10 mouse cellular contexts compared by ENCODE assay signal in genomic region chr8:52571166-52571832, GRCm38 (mm10).
DNase-seq lines count a peak whose midpoint lies in the region; ATAC-seq lines count a peak whose summit lies in the region.
"Had no signal": no experiment of that assay in that cellular context is flagged by ENCODE, and none has a peak within 500 bp of the region (broad histone marks: within the 10 kb centered on the region; RNA-seq: fewer than 3 reads in every experiment).

No protein-coding gene starts in this region.

- no peaks in the 10 kb centered on the region for H3K27me3 ChIP-seq in hindbrain, embryonic 14.5 days (ENCODE audit: control insufficient read depth, insufficient read depth, low read length)
- H3K27me3 ChIP-seq in hindbrain, embryonic 12.5 days: no peaks in the 10 kb centered on the region
- H3K27me3 ChIP-seq in embryonic facial prominence, embryonic 10.5 days (replicated peaks; ENCODE audit: low read depth, poor library complexity, severe bottlenecking): no peaks in the 10 kb centered on the region
- H3K27me3 ChIP-seq in neural tube, embryonic 15.5 days (replicated peaks): no peaks in the 10 kb centered on the region
- H3K27me3 ChIP-seq: embryonic facial prominence, embryonic 15.5 days had no signal

- peak; percentile 51 for DNase-seq in hindbrain, embryonic 14.5 days (ENCODE audit: low spot score)
- peak; percentile 93 to 98 for DNase-seq in cerebellum, postnatal 36 days
- peak; percentile 12 to 61 for DNase-seq in layer of hippocampus, postnatal 25 days (ENCODE audit: extremely low spot score in 1 of 2, low spot score in 1 of 2)
- peak; percentile 30 for DNase-seq in right cerebral cortex, postnatal 14 days
- DNase-seq in embryonic facial prominence, embryonic 10.5 days (ENCODE audit: low spot score): no peak
- no peak for DNase-seq in spleen, postnatal 14 days (ENCODE audit: low spot score in 2 of 2)

- no peak for ATAC-seq in hindbrain, embryonic 14.5 days (ENCODE audit: low FRiP score)
- no peak for ATAC-seq in hindbrain, embryonic 12.5 days (ENCODE audit: low FRiP score)
- ATAC-seq in neural tube, embryonic 15.5 days (ENCODE audit: low FRiP score): no peak
- ATAC-seq: inflammation-experienced regulatory T-cells, adult 6 months had no signal

- WGBS in hindbrain, embryonic 14.5 days: 73% methylated on average over 6 of the region's 6 CpGs
- WGBS in hindbrain, embryonic 12.5 days: 83% methylated on average over 6 of the region's 6 CpGs
- WGBS in embryonic facial prominence, embryonic 10.5 days: 86% methylated on average over 6 of the region's 6 CpGs
- WGBS in neural tube, embryonic 15.5 days: 82% methylated on average over 6 of the region's 6 CpGs

- H3K4me3 ChIP-seq in hindbrain, embryonic 14.5 days (replicated peaks; ENCODE audit: low read length): no peak overlapping the region
- H3K4me3 ChIP-seq in hindbrain, embryonic 12.5 days: no peak overlapping the region
- no peak overlapping the region for H3K4me3 ChIP-seq in embryonic facial prominence, embryonic 10.5 days
- no peak overlapping the region for H3K4me3 ChIP-seq in neural tube, embryonic 15.5 days (replicated peaks)
- H3K4me3 ChIP-seq: embryonic facial prominence, embryonic 15.5 days had no signal

- no peak overlapping the region for H3K27ac ChIP-seq in hindbrain, embryonic 14.5 days
- H3K27ac ChIP-seq in hindbrain, embryonic 12.5 days: no peak overlapping the region
- no peak overlapping the region for H3K27ac ChIP-seq in embryonic facial prominence, embryonic 10.5 days (replicated peaks)
- H3K27ac ChIP-seq in neural tube, embryonic 15.5 days (replicated peaks): no peak overlapping the region
- H3K27ac ChIP-seq: embryonic facial prominence, embryonic 15.5 days had no signal

- no peaks in the 10 kb centered on the region for H3K36me3 ChIP-seq in hindbrain, embryonic 14.5 days (replicated peaks; ENCODE audit: control insufficient read depth, insufficient read depth)
- H3K36me3 ChIP-seq in hindbrain, embryonic 12.5 days: no peaks in the 10 kb centered on the region
- H3K36me3 ChIP-seq in embryonic facial prominence, embryonic 10.5 days (replicated peaks): no peaks in the 10 kb centered on the region
- H3K36me3 ChIP-seq in neural tube, embryonic 15.5 days: no peaks in the 10 kb centered on the region
- H3K36me3 ChIP-seq: embryonic facial prominence, embryonic 15.5 days had no signal

- no peaks in the 10 kb centered on the region for H3K4me1 ChIP-seq in hindbrain, embryonic 14.5 days (replicated peaks; ENCODE audit: control insufficient read depth, insufficient read depth, low read length)
- H3K4me1 ChIP-seq in hindbrain, embryonic 12.5 days: no peaks in the 10 kb centered on the region
- no peaks in the 10 kb centered on the region for H3K4me1 ChIP-seq in embryonic facial prominence, embryonic 10.5 days
- no peaks in the 10 kb centered on the region for H3K4me1 ChIP-seq in neural tube, embryonic 15.5 days
- H3K4me1 ChIP-seq: embryonic facial prominence, embryonic 15.5 days had no signal

- H3K9me3 ChIP-seq in hindbrain, embryonic 14.5 days (ENCODE audit: control insufficient read depth, low read length): no peaks in the 10 kb centered on the region
- no peaks in the 10 kb centered on the region for H3K9me3 ChIP-seq in hindbrain, embryonic 12.5 days (replicated peaks)
- no peaks in the 10 kb centered on the region for H3K9me3 ChIP-seq in embryonic facial prominence, embryonic 10.5 days
- H3K9me3 ChIP-seq in neural tube, embryonic 15.5 days (replicated peaks): no peaks in the 10 kb centered on the region
- H3K9me3 ChIP-seq: embryonic facial prominence, embryonic 15.5 days had no signal

- no peak overlapping the region for H3K4me2 ChIP-seq in hindbrain, embryonic 14.5 days (replicated peaks)
- no peak overlapping the region for H3K4me2 ChIP-seq in hindbrain, embryonic 12.5 days (replicated peaks)
- no peak overlapping the region for H3K4me2 ChIP-seq in neural tube, embryonic 15.5 days
- H3K4me2 ChIP-seq: embryonic facial prominence, embryonic 15.5 days had no signal

- H3K9ac ChIP-seq in hindbrain, embryonic 14.5 days: no peak overlapping the region
- H3K9ac ChIP-seq in hindbrain, embryonic 12.5 days: no peak overlapping the region
- no peak overlapping the region for H3K9ac ChIP-seq in neural tube, embryonic 15.5 days (replicated peaks)
- H3K9ac ChIP-seq: embryonic facial prominence, embryonic 15.5 days had no signal

Comparison
In these comparisons a context has a peak if more than half of its experiments do, and no peak if none do; other contexts are left out.
1. DNase-seq: peak in hindbrain, embryonic 14.5 days (single experiment), cerebellum, postnatal 36 days (2 of 2), layer of hippocampus, postnatal 25 days (2 of 2) and right cerebral cortex, postnatal 14 days (single experiment); none in embryonic facial prominence, embryonic 10.5 days (single experiment) and spleen, postnatal 14 days (0 of 2).